Mouse (Mus musculus) ES-Bruce4 (cell line): ENCODE data around the gene Gm20662.

Experiments used
- CTCF ChIP-seq: IDR thresholded peaks from one replicate; pipeline ENCODE4 v1.8.1; 2011; ENCODE audit warnings: low read depth, low read length
- POLR2A ChIP-seq: IDR thresholded peaks from one replicate; pipeline ENCODE4 v1.8.1; 2011; ENCODE audit warnings: low read length; ENCODE audit not compliant: insufficient read depth

- no peak for TF ChIP-seq CTCF
- no peak for TF ChIP-seq POLR2A
Observed at GRCm38 (mm10) chr9:108093586-108093985, 97.4 kb downstream of the Gm20662 start.
